Mouse (Mus musculus): Measurements from ENCODE around the gene Olfr1066.
"Not testable (repeated sequence)": the region's sequence is repeated elsewhere in the genome, so short reads cannot be mapped to it uniquely, and the experiment has no call there.

The Olfr1066 gene

GRCm38 (mm10) chr2:86456169-86456568 is at the start of gene Olfr1066:
TSS of gene Olfr1066 (minus strand) at chr2:86456269.
- DNase-seq (ENCODE audit: low read depth, low spot score), result no peak

DNA sequence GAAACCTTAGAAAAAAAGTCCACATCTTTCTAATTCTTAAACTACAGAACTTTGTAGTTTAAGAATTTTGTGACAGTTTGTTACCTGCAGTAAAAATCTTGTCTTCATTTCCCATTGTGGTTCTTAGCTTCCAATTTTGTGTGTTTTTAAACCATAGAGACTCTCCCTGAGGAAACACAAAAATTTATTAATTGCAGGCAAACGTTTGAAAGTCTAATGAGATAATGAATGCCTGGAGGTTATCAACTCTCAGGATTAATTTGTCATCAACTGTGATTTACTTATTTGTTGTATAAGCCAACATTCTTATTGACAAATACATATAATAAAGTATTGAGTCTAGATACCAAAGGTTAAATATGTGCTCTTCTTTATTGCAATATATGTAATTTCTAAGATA is 31.2 kb upstream of the Olfr1066 start, which contains the start of gene Olfr228:
Olfr228 (minus strand) TSS at position 101 of the 400 bp plus-strand sequence.
- no peak for DNase-seq (ENCODE audit: low read depth, low spot score)

- DNase-seq (ENCODE audit: low read depth, low spot score), result peak; percentile 2
These were observed 8.5 kb upstream of the Olfr1066 start for GRCm38 (mm10) chr2:86464442-86465109.

DNA sequence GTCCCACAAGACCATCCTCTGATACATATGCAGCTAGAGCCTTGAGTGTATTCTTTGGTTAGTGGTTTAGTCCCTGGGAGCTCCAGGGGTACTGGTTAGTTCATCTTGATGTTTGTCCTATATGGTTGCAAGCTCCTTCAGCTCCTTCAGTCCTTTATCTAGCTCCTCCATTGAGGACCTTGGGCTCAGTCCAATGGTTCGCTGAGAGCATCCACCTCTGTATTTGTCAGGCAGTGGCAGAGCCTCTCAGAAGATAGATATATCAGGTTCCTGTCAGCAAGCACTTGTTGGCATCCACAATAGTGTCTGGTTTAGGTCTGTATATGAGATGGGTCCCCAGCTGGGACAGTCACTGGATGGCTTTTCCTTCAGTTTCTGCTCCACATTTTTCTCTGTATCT is 4.4 kb upstream of the Olfr1066 start:
- no peak for DNase-seq (ENCODE audit: low read depth, low spot score)

DNA sequence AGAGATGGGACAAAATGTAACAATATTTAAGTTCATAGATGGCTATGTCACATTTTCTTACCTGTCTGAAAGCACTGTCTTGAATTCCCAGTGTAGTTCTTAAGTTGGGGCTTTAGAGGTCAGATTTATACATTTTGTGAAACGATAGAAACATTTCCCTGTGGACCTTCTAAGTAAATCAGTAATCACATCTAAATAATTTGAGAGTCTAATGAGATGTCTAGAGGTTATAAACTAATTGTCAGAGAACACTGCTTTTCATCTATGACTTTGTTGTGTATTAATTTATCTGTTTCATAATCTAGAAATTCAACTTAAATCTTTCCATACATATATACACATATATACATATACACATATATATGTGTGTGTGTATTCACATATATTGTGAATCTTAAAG is 5.6 kb downstream of the Olfr1066 start, which contains the start of gene Olfr1065:
Olfr1065 (minus strand) TSS at position 101 of the 400 bp plus-strand sequence.
- not testable (repeated sequence) for DNase-seq (ENCODE audit: low read depth, low spot score)

DNA sequence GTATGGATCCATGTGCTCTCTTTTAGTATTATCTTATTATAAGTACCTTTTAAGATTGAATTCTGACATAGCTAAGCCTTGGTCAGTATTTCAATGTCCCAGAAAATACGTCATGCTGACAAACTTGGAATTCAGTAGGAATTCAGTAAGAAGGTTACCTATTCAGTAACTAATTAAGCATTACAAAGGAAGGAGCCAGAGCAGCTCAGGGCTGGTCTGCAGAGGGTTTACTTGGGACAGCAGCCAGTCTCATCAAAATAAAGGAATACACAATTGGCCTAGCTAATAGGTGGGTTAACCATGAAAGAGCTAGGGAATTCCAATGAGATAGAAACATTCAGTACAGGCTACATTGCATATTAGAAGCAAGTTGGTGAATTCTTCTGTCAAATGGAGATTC is 14.0 kb downstream of the Olfr1066 start:
- not testable (repeated sequence) for DNase-seq (ENCODE audit: low read depth, low spot score)

DNA sequence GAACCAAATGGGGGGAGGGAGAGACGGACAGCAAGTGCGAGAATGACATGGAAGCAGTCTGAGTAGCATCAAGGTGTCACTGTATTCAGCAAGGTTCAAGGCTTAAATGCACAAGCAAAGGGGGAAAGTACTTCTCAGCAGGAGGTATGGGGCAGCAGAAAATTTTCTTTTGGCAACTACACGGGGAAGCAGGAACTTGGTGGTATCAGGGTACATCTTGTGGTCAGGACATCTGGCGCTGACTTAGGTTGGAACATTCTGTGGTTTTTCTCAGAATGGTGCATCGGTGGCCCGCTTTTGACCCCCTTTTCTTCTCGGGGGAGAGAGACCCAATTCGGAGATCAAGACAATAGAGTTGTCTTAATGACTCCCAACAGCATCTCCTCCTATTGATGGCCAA is 27.6 kb downstream of the Olfr1066 start:
- DNase-seq (ENCODE audit: low read depth, low spot score), result not testable (repeated sequence)

GRCm38 (mm10) chr2:86426649-86427048 is 29.4 kb downstream of the Olfr1066 start, which contains the start of gene Olfr1062:
TSS of gene Olfr1062 (minus strand) at chr2:86426749.
- DNase-seq (ENCODE audit: low read depth, low spot score), result not testable (repeated sequence)

- DNase-seq (ENCODE audit: low read depth, low spot score), result no peak
These were observed 42.1 kb downstream of the Olfr1066 start, which contains the start of gene Olfr1061 for GRCm38 (mm10) chr2:86413950-86414349. TSS of gene Olfr1061 (minus strand) at chr2:86414050.
